Mouse (Mus musculus) MEL-GATA-1-ER (cell line): Measurements from ENCODE around the gene Gm45521.

Experiments
- DNase-seq: peaks from one replicate; pipeline ENCODE4 v3.0.0-alpha.2; 2012; ENCODE audit warnings: low read depth; ENCODE audit errors: extremely low read depth

Gm45521 gene

DNA sequence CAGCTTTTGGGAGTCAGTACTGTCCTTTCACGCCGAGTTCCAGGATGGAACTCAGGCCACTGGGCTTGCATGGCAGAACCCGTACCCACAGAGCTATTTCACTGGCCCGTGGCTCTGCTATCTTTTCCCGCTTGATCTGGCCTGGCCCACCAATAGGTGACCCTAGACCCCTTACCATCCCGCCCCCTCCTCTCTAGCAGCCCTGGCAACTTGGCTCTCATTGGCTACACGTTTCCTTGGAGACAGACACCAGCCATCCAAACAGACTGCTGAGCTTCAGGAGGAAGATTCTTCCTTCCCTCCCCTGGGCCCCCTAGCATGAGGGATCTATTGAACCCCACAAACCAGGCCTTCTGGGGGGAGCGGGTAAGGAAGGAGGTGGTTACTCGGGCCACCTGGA lies at the start of gene Gm45521:
TSS of gene Gm45521 (plus strand) at position 240 of the 400 bp plus-strand sequence.
- no peak for DNase-seq

DNA sequence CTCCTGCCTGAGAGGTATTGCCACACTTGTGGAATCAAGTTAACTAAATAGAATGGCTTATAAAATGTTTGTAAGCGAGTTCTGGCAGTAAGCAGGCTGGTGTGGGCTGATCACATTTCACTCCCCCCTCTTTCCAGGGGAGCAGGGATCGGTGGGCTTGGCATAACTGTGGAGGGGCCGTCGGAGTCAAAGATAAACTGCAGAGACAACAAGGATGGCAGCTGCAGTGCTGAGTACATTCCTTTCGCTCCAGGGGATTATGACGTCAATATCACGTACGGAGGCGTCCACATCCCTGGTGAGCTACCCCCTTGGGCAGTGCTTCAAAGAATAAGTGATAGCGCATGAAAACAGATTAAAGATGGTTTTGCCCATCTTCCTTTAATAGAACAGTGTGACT lies 47.6 kb upstream of the Gm45521 start:
- DNase-seq = no peak

DNA sequence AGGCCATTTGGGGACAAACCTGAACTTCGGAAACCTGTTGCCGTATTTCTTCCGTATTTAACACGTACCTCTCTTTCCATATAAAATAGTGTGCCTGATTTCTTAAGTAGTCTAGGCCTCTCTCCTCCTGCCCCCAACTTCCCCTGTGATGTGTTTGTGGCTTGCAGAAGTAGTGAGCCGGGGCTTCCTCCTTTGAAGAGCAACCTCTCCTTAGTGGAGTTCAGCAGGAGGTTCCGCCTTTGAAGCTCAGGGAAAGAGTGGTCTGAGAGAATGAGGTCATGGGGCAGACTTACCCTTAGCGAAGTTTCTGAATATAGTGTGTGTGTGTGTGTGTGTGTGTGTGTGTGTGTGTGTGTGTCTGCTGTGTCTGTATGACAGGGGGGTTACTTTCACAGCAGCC lies 43.2 kb upstream of the Gm45521 start:
- DNase-seq = no peak

DNA sequence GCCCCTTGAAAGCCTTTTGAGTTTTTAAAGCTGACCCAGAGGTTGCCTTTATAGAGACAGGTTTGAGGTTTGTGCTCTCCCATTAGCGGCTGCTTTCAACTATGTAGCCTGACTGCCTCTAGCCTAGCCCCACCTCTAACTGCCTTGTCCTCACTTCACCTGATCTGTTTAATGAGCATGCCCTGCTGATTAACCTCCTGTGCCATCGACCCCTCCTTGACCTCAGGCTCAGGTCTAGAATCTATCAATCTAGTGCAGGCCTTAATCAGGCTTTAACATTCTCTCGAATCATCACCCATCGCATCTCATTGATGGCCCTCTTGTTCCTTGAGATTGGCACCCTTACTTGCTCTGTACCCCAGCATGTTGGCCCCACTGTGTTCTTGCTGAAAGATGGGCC lies 42.6 kb upstream of the Gm45521 start:
- DNase-seq = no peak

DNA sequence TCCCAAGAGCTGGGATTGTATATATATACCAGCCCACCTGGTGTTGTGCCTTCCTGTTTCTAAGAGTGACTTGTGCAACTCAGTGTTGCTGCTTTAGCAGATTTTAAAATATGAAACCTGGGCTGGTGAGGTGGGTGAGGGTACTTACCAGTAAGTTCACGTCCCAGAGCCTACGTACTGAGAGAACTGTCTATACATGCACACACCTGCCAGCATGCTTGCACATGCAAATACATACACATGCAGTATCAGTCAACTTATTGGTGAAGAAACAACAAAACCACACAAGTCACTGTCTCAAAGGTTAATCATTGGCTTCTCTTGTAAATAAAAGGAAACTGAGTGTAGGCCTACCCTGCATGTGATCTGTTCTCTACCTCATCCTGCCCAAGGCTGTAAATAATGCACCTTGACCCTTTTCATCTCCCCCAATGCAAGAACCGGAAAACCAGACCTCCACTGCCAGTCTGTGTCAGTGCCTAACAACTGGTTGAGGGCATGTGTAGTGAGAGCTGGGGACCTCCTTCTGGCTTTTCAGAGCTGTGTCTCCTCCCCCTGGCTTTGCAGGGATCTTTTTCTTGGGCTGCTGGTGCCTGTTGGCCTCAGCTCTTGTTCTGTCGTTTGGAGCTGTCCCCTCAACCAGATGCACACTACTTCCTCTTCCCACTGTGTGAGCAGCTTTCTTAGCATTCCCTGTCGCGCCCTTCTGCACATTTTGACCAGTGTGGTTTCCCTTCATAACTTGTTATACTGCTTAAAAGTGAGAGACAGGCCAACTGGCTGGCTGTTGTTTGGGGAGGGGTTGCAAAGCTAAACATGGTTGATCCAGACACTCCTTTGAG lies 38.7 kb upstream of the Gm45521 start:
- no peak for DNase-seq

DNA sequence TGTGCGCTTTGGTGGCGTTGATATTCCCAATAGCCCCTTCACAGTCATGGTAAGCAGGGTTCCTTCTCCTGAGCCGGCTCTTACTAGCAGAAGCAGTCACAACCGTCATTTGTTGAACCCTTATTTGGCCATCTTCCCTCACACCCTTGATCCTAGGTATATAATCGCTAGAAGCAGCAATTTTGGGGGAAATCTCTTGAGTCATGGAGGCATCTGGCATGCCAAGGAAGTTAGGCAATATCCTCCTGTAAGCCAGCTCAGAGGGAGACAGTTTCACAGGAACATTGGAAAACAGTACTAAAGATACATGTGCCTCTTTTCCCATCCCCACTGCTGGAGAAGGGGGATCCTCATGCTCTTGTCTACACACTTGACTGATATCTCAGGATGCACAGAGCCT lies 37.8 kb upstream of the Gm45521 start:
- DNase-seq = no peak

DNA sequence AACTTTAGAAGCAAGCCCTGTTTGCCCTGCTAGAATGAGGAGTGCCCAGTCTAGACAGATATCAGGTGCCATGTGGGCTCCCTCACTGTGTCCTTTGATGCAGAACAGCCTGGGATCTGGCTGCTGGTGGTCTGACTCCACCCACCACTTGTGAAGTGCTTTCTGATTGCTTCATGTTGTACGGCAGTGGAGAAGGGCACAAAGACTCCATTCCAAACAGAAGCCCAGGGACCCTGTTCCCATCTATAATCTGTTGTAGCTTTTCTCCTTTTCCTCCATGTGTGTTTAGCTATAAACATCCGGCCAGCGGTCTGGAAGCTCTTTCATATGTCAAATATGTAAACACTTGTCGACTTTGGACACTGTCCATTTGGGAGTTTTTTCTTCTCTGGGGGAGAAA lies 37.2 kb upstream of the Gm45521 start:
- no peak for DNase-seq

DNA sequence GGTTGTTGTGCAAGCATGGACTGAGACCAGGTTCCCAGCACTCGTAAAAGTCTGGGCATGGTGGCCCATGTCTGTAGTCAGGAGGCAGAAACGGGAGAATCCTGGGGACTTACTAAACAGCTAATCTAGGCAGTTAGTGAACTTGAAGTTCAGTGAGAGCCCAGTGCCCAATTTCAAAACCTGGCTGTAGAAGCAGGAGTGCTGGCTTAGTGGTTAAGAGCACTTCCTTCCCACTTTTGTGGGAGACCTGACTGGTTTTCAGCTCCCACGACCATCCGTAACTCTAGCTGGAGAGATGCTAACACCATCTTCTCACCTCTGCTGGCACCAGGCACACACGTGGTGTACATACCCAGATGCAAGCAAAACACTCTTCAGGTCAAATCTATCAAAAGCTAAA lies 35.6 kb upstream of the Gm45521 start:
- DNase-seq = no peak

DNA sequence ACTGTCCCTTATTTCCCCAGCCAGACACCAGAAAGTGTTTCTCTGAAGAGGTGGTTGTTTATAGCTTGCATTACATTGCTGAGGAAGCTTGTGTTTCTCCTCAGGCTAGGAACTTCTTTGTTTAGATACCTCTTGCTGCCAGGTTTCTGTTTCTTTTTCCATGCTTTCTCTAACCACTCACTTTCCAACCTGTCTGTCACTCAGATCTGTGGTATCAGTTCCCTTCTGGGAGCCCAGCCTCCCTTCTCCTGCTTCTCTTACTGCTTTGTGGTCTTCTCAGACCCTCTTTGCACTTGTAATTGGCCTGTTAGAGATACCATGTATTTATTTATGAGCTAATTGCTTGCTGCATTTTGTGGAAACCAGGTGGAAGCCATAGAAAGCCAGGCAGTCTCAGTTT lies 33.5 kb upstream of the Gm45521 start:
- DNase-seq = no peak

DNA sequence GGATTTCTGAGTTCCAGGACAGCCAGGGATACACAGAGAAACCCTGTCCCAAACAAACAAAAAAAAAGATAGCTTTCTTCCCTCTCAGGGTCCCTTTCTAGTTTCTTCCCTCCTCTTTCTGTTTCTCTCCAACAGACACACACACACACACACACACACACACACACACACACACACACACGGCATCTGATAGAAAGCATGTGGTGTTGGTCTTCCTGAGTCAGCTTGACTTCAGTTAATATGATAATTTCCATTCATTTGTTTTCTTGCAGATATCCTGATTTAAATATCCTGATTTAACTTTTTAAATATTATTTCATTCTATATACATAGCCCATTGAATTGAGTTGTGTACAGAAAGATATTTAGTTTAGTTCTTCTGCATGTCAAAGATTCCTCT lies 28.7 kb upstream of the Gm45521 start:
- no peak for DNase-seq

DNA sequence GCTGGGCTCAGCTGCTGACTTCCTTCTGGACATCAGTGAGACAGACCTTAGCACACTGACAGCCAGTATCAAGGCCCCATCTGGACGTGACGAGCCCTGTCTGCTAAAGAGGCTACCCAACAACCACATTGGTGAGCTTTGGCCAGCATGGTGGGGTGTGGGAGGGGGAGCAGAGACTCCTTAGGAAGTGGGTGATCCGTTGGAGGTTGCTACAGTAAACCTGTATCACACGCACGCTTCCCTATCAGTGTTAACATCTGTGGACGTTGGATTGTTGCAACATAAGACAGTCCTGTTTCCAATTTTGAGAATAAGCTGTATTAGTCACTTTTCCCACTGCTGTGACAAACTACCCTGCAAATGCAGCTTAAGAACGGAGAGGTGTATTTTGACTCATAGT lies 28.1 kb upstream of the Gm45521 start:
- DNase-seq = no peak

DNA sequence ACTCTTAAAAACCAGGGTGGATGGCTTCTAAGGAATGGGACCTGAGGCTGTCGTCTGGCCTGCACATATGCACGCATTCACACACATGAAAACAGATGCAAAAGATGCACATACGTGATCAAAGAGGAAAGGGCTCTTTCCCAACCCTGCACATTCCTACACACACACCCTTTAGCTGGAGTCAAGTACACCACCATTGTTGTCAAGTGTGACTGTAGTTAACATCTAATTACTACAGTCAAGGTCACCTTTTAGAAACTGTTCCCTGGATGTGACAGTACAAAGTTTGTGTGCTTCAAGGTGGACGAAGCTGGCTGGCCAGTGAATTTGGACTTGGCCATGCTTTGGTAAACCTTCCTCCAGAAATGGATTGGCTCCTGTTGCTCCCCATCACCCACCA lies 24.9 kb upstream of the Gm45521 start:
- DNase-seq = no peak

DNA sequence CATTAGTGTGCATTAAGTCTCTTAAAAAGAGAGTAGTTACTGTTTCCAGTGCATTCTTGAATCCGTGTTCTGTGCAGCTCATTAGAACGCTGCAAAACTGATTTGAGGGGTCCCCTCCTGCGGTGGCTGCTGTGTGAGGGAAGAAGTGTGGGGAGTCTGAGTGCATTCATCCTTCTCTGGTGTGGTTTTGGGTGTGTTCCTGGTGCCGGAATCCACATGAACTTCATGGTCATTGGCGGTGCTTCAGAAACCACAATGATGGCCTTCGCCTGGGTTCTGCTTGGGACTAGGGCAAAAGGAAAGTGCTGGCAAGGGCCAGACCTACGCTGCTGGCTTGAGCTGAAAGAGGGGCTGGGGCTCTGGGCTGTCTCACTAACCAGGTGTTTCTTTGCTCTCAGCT lies 22.9 kb upstream of the Gm45521 start:
- no peak for DNase-seq

DNA sequence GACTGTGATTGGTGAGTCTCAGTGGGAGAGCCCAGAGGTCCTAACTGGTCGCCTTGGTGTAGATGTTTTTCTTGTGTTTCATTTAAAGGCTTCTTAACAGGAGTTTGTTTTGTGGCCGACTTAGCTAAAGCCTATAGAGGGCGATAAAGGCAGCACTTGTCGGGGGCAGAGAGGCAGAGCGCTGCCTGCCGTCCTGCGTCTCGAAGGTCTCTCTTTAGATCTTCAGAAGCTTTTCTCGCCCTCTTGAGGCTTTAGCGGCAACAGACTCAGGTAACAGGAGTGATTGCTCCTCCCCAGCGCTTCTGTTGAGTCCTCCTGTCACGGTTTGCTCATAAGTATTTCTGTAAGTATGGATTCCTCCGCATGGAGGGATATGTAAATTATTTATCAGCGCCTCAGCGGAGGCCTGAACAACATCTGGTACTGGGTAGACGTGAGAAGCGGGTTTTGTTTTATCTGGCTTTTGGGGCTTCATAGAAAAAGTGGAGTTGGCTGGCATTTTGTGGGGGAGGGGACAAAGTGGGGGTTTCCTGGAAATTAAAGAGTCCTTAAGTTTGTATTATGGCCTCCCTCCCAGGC lies 19.9 kb upstream of the Gm45521 start:
- no peak for DNase-seq

DNA sequence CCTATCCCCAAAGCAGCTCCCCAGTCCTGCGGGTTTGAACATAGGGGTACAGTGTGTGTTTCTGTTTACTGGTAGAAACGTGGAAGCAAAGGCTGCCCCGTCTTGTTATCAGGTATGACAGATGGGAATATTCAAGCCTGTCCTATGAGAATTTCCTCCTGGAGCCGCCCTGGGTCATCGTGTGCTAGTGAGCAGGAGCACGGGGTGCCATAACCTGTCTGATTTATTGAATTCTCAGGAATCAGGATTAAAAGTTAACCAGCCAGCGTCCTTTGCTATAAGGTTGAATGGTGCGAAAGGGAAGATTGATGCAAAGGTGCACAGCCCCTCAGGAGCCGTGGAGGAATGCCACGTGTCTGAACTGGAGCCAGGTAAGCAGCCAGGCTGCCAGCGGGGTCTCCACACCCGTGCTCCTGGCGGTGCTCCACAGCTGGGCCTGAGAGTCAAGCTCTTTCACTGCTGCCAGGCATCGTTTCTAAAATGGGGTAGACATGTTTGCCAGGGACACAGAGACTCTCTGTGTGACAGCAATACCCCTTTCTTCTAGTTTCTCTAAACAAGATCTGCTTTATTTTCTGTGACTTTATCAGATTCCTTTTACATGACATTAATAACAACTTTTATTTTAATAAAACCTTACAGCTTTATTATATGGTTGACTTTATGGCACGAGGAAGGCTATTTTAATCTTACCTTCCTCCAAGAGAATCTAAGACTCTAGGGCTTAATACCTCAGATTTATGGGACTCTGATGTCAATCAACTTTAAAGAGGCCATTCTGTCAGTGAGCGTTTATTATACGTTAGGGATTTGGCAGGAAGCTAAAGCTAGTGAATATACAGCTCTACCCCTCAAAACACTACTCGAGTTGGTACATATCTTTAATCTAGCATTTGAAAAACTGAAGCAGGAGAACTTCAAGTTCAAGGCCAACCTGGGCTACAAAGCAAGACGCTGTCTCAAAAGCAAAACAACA lies 18.0 kb upstream of the Gm45521 start:
- DNase-seq = no peak

DNA sequence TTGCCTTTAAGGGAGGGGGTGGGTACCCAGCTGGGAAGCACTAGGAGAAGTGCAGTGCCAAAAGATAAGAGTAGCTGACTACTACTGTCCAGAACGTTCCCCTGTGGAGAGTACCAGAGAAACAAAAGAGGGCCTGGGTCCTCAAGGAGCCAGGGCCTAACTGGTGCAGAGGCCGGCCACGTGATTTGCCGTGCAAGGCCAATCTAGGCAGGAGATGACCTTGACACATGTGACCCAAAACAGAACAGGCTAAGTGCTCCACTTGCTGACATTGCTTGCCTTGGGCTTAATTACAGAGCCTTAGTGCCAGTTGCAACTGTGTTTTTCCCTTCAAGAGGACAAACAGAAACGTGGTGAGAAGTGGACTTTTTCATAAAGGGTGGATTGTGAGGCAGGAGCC lies 15.7 kb upstream of the Gm45521 start:
- no peak for DNase-seq

DNA sequence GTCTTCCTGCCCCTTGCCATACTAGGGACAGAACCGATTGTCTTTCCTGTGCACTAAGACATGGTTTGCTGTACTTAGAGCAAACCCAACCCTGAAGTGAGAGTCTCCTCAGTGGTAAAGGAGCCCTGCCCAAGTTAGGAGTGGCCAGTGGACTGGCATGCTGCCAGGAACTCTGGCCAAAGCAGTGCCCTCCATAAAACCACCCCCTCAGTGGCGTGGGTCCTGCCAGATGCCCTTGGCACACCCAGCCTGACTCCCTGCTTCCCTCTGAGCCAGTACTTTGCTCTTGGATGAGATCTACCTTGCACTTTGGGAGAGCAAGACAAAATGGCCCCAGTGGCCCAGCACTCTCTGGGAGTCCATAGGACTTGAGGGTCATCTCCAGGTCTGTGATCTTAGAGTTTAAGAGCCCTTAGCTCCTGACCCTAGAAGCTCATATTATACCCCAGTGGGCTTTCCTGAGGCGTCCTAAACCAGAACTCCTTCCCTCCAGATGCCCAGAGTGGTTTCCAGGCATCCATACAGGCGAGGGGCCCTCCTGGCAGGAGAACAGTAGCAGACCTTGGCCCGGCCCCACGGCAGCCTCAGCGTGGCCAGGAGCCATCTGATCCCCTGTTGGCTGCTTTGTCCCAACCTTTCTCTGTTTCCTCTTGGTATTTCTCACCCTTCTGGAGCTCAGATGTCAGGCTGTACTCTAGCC lies 13.8 kb upstream of the Gm45521 start:
- DNase-seq = no peak

DNA sequence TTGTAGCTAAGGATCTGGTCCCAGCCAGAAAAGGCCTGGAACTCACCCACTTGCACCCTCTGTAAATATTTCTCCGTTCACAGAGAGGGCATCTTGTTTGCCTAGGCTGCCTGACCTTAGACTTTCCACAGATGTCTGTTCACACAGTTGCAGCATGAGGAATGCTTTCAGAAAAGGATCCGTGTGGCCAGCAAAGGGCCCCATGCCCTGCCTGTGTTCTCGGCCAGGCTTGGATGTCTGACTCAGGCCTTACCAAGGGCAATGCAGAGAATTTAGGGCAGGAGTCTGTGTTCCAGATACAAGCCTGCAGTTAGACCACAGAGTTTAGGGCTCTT lies 13.3 kb upstream of the Gm45521 start:
- DNase-seq = no peak

DNA sequence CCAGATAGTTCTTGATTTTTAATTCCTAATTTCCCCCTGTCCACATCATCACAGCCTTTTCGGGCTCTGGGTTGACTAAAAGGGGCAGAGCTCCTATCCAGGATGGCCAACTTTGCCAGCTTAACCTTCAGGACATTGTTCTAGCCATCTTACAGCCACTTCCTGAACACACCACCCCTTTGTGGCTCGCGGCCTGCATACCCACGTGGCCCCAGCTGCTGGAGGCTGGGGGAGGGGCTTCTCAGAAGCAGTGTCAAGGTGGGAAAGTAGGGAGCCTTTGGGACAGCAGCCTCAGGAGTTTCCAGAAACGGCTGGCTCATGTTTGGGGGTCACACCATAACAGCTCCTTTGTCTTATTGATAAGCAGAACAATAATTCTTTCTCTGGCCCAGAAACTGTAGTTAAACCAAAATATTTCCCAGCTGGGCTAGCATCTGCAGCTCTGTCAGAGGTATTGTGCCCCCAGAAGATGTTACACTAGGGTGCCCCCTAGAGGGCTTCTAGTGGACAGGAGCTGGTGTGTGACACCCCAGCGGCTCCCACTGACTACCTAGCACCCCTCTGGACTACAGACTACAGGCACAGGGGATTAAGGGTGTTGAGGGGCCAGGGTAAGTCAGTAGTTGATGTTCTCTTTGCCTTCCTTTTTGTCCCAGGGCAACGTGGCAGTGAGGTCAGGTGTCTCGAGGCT lies 12.6 kb upstream of the Gm45521 start:
- no peak for DNase-seq

DNA sequence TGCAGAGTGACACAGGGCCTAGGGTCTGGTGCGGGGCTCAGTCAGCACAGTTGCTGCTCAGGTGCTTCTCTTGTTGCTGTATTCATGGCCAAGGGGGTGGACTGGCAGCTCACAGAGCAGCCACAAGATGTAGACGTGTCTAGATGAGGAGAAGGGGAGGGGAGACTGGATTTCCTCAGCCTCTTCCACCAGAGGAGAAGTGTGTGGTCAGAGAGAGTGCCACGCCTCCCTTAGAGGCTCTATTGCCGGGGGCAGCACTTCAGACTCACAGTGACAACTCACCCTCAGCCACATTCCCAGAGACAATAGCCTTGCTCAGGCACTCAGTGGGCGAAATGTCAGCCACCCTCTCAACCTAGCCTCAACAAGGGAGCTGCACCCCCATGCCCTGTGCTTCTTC lies 11.8 kb upstream of the Gm45521 start:
- DNase-seq = no peak

DNA sequence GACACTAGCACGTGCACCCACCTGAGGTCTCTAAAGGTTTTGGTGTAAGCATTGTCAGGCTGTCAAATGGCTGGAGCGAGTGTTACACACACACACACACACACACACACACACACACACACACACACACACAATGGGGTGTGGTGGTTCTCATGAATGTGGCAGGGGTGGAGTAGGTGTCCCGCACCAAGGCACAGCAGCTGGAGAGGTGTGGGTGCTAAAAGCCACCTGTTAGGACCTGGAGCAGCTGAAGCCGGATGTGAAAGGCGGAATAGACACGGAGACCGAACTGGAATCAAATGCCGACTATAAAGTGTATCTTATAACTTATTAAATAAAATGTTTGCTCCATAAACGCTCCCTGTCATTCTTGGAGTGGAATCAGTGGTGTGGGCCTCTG lies 5.9 kb upstream of the Gm45521 start:
- no peak for DNase-seq
